Mouse (Mus musculus) liver, postnatal 0 days (tissue): ENCODE measurements around the gene Vps36. TPM values are rescaled to one million over a fixed set of nuclear protein-coding genes. Genes with fewer than 3 reads are reported as not detected.

ENCODE experiments used
- ATAC-seq: fragments of 200-750 bp; cut with Nextera tagmentation; 2 replicates; pipeline ENCODE4 v1.8.0; 2017; ENCODE audit warnings: mild to moderate bottlenecking, moderate library complexity
- DNase-seq: peaks from one replicate; pipeline ENCODE4 v3.0.0-alpha.2; 2016
- H3K27ac ChIP-seq: fragments of 300-500 bp; sonication (generic); 2 replicates; pipeline ENCODE4 v1.5.1; 2014; ENCODE audit warnings: antibody characterized with exemption, moderate library complexity, mild to moderate bottlenecking, low read depth
- H3K27me3 ChIP-seq: fragments of 300-500 bp; sonication (generic); 2 replicates; pipeline ENCODE4 v1.6.1; 2014; ENCODE audit warnings: low read length, control low read depth, mixed read lengths; ENCODE audit not compliant: insufficient read depth
- H3K36me3 ChIP-seq: fragments of 300-500 bp; sonication (generic); replicated peaks from 2 replicates; pipeline ENCODE4 v1.6.1; 2014; ENCODE audit warnings: mild to moderate bottlenecking, control low read depth, low read length, moderate library complexity, mixed read lengths; ENCODE audit not compliant: insufficient read depth
- H3K4me1 ChIP-seq: fragments of 300-500 bp; sonication (generic); 2 replicates; pipeline ENCODE4 v1.6.1; 2014; ENCODE audit warnings: antibody characterized with exemption, mild to moderate bottlenecking, control low read depth; ENCODE audit not compliant: insufficient read depth
- H3K4me2 ChIP-seq: fragments of 300-500 bp; sonication (generic); 2 replicates; pipeline ENCODE4 v1.6.1; 2014; ENCODE audit warnings: low read depth, mild to moderate bottlenecking, low read length, moderate library complexity, mixed read lengths
- H3K4me3 ChIP-seq: fragments of 300-500 bp; sonication (generic); 2 replicates; pipeline ENCODE4 v1.5.1; 2014; ENCODE audit warnings: low read depth, low read length
- H3K9ac ChIP-seq: fragments of 300-500 bp; sonication (generic); replicated peaks from 2 replicates; pipeline ENCODE4 v1.6.1; 2014; ENCODE audit warnings: mild to moderate bottlenecking, moderate library complexity
- H3K9me3 ChIP-seq: fragments of 300-500 bp; sonication (generic); 2 replicates; pipeline ENCODE4 v1.6.1; 2016; ENCODE audit warnings: mild to moderate bottlenecking, control low read depth, low read length, mixed read lengths
- CTCF ChIP-seq: sonication (generic); IDR thresholded peaks from 2 replicates; pipeline ENCODE4 v1.5.1; 2016; ENCODE audit warnings: antibody characterized with exemption, low read depth
- EP300 ChIP-seq: IDR thresholded peaks from 2 replicates; pipeline ENCODE4 v1.6.1; 2016; ENCODE audit warnings: antibody characterized with exemption, low read depth, mild to moderate bottlenecking
- WGBS: fragments of 180-500 bp; shearing (Covaris S2); extraction: QIAGEN DNeasy Blood & Tissue Kit; methylation state at CpG from one replicate; pipeline ENCODE4 v1.1.7; 2014; ENCODE audit not compliant: insufficient replicate concordance; 5-methylcytosine and 5-hydroxymethylcytosine counted together
- polyA plus RNA-seq: library from polyadenylated mRNA; unstranded; fragments of >200 nt; fragmentation: Nextera tagmentation; extraction: Ambion mirVana; gene quantifications from 2 replicates; pipeline ENCODE4 v1.2.1, GENCODE M21; 2015

Gene Vps36
- polyA plus RNA-seq, 1 experiment from 2014 or later = 10.4 TPM

GRCm38 (mm10) chr8:22199481-22199880 lies 6.9 kb downstream of the Vps36 start:
- Histone ChIP-seq H3K27ac (no peak overlapping the region), H3K36me3 (peaks cover 23% of the 10 kb centered on the region), H3K27me3 (no peaks in the 10 kb centered on the region), H3K4me1 (peaks cover 4% of the 10 kb centered on the region), H3K9ac (no peak overlapping the region), H3K9me3 (no peaks in the 10 kb centered on the region), H3K4me3 (no peak overlapping the region), H3K4me2 (no peak overlapping the region)
- WGBS = 97% methylated on average over 8 of the region's 8 CpGs
- TF ChIP-seq EP300 (no peak), CTCF (peak; percentile 28; the same call in 1 of the 2 replicates)
- ATAC-seq (no peak), DNase-seq (no peak)

- ATAC-seq (no peak), DNase-seq (no peak)
- H3K4me1 ChIP-seq = no peaks in the 10 kb centered on the region
- peaks cover 17% of the 10 kb centered on the region for H3K36me3 ChIP-seq
- no peak overlapping the region for H3K27ac ChIP-seq
- H3K9me3 ChIP-seq = no peaks in the 10 kb centered on the region
- H3K4me2 ChIP-seq = no peak overlapping the region
- H3K9ac ChIP-seq = no peak overlapping the region
- H3K4me3 ChIP-seq = no peak overlapping the region
- WGBS = 48% methylated on average over 4 of the region's 4 CpGs
- no peaks in the 10 kb centered on the region for H3K27me3 ChIP-seq
- no peak for TF ChIP-seq CTCF
Measured at GRCm38 (mm10) chr8:22207535-22207934, 14.9 kb downstream of the Vps36 start.

GRCm38 (mm10) chr8:22209012-22209411 lies 16.4 kb downstream of the Vps36 start:
- ATAC-seq (0 out of 2 replicates have a peak, but pooled peaks have one; percentile 25), DNase-seq (no peak)
- Histone ChIP-seq H3K4me1 (no peaks in the 10 kb centered on the region), H3K4me3 (no peak overlapping the region), H3K36me3 (peaks cover 23% of the 10 kb centered on the region), H3K9me3 (no peaks in the 10 kb centered on the region), H3K9ac (no peak overlapping the region), H3K4me2 (no peak overlapping the region), H3K27ac (no peak overlapping the region), H3K27me3 (no peaks in the 10 kb centered on the region)
- no peak for TF ChIP-seq CTCF
- TF ChIP-seq EP300 = peak; percentile 61
- 22% methylated on average over 5 of the region's 5 CpGs for WGBS

GRCm38 (mm10) chr8:22214826-22215225 lies 22.2 kb downstream of the Vps36 start:
- Histone ChIP-seq H3K9ac (no peak overlapping the region), H3K27me3 (no peaks in the 10 kb centered on the region), H3K36me3 (peaks cover 42% of the 10 kb centered on the region), H3K4me3 (no peak overlapping the region), H3K27ac (no peak overlapping the region), H3K9me3 (no peaks in the 10 kb centered on the region), H3K4me2 (no peak overlapping the region), H3K4me1 (no peaks in the 10 kb centered on the region)
- no peak for ATAC-seq
- 92% methylated on average over 10 of the region's 10 CpGs for WGBS
- DNase-seq = no peak
- TF ChIP-seq CTCF = no peak
- TF ChIP-seq EP300 = no peak

- no peak overlapping the region for H3K4me3 ChIP-seq
- no peak overlapping the region for H3K27ac ChIP-seq
- H3K9me3 ChIP-seq = no peaks in the 10 kb centered on the region
- ATAC-seq (no peak), DNase-seq (no peak)
- no peak for TF ChIP-seq CTCF
- TF ChIP-seq EP300 = no peak
- peaks cover 7% of the 10 kb centered on the region; the same call in 1 of the 2 replicates for H3K4me1 ChIP-seq
- H3K27me3 ChIP-seq = peaks cover 2% of the 10 kb centered on the region; the same call in 1 of the 2 replicates
- peak overlapping the region; percentile 84; the same call in 1 of the 2 replicates for H3K4me2 ChIP-seq
- H3K36me3 ChIP-seq = no peaks in the 10 kb centered on the region
- H3K9ac ChIP-seq = no peak overlapping the region
- WGBS = 42% methylated on average over 8 of the region's 8 CpGs
Measured at GRCm38 (mm10) chr8:22226361-22226760, 33.8 kb downstream of the Vps36 start.

GRCm38 (mm10) chr8:22227061-22227877 lies 34.7 kb downstream of the Vps36 start, which contains the start of gene Thsd1:
TSS of gene Thsd1 (plus strand) at chr8:22227313.
- no peaks in the 10 kb centered on the region for H3K36me3 ChIP-seq
- no peaks in the 10 kb centered on the region for H3K9me3 ChIP-seq
- ATAC-seq (peak; percentile 94), DNase-seq (peak; percentile 79)
- H3K4me3 ChIP-seq = peak within 1 kb of the TSS; percentile 58
- peak within 1 kb of the TSS; percentile 58 for H3K9ac ChIP-seq
- TF ChIP-seq CTCF (no peak), EP300 (no peak)
- H3K27me3 ChIP-seq = peaks cover 2% of the 10 kb centered on the region; the same call in 1 of the 2 replicates
- peak within 1 kb of the TSS; percentile 57; the same call in 1 of the 2 replicates for H3K27ac ChIP-seq
- 3% methylated on average over 39 of the region's 39 CpGs for WGBS
- peak within 1 kb of the TSS; percentile 84 for H3K4me2 ChIP-seq
- H3K4me1 ChIP-seq = peaks cover 7% of the 10 kb centered on the region; the same call in 1 of the 2 replicates
